Mouse (Mus musculus) G1E (cell line): ENCODE measurements around the gene Fn3krp. TPM values are rescaled to one million over a fixed set of nuclear protein-coding genes. Genes with fewer than 3 reads are reported as not detected.

ENCODE experiments used
- ATAC-seq: 2 replicates; pipeline ENCODE4 v1.8.0; 2016; ENCODE audit warnings: mild to moderate bottlenecking; ENCODE audit not compliant: insufficient number of reproducible peaks, poor library complexity, low FRiP score, severe bottlenecking; ENCODE audit errors: extremely low read depth
- DNase-seq: peaks from one replicate; pipeline ENCODE4 v3.0.0; 2012; ENCODE audit warnings: low spot score
- H3K27me3 ChIP-seq: 2 replicates; pipeline ENCODE4 v1.6.1; 2012; ENCODE audit warnings: mild to moderate bottlenecking, low read length, inconsistent platforms; ENCODE audit not compliant: insufficient read depth
- H3K36me3 ChIP-seq: replicated peaks from 2 replicates; pipeline ENCODE3; 2012; ENCODE audit warnings: mild to moderate bottlenecking, inconsistent platforms
- H3K4me1 ChIP-seq: 2 replicates; pipeline ENCODE4 v1.6.1; 2012; ENCODE audit warnings: low read depth, low read length, inconsistent platforms, mixed read lengths; ENCODE audit not compliant: insufficient read depth
- H3K4me3 ChIP-seq: 2 replicates; pipeline ENCODE4 v1.5.1; 2012; ENCODE audit warnings: low read depth, mild to moderate bottlenecking, inconsistent platforms, low read length, moderate library complexity, mixed read lengths
- H3K9me3 ChIP-seq: replicated peaks from 2 replicates; pipeline ENCODE4 v1.6.1; 2012; ENCODE audit warnings: inconsistent platforms
- CTCF ChIP-seq: IDR thresholded peaks from 2 replicates; pipeline ENCODE4 v1.5.1; 2012; ENCODE audit warnings: low read depth, low read length, inconsistent platforms, mixed read lengths
- GATA1 ChIP-seq: IDR thresholded peaks from 2 replicates; pipeline ENCODE4 v1.6.1; 2012; ENCODE audit warnings: borderline replicate concordance, low read length, inconsistent platforms, mixed read lengths
- GATA2 ChIP-seq: IDR thresholded peaks from 2 replicates; pipeline ENCODE4 v1.6.1; 2012; ENCODE audit warnings: low read depth, low read length, inconsistent platforms, borderline replicate concordance
- POLR2AphosphoS5 ChIP-seq: IDR thresholded peaks from 2 replicates; pipeline ENCODE4 v1.6.1; 2012; ENCODE audit warnings: low read depth, low read length, inconsistent platforms; ENCODE audit not compliant: insufficient replicate concordance
- TAL1 ChIP-seq: conservative IDR thresholded peaks from 2 replicates; pipeline ENCODE4 v1.6.1; 2012; ENCODE audit warnings: low read depth, low read length, inconsistent platforms, mixed read lengths
- polyA plus RNA-seq: library from polyadenylated mRNA; stranded (reverse); fragments of >175 nt; gene quantifications from 2 replicates; pipeline ENCODE4 v1.2.3, GENCODE M21; 2012
- total RNA-seq, 2 experiments: library from RNA; stranded (forward) in 1 of 2; stranded (reverse) in 1 of 2; fragments of 200-1000 nt in 1 of 2; fragments of >200 nt in 1 of 2; fragmentation: Nextera tagmentation in 1 of 2; gene quantifications; 2 replicates each; pipeline ENCODE4 v1.2.3; 2014 to 2017

The Fn3krp gene
- total and polyA plus RNA-seq, 3 experiments, result 3.1 to 21.1 (median 11.6) TPM

- H3K27me3 ChIP-seq, result peaks cover 16% of the 10 kb centered on the region
- no peak overlapping the region for H3K4me3 ChIP-seq
- no peak for DNase-seq
- H3K9me3 ChIP-seq, result no peaks in the 10 kb centered on the region
- ATAC-seq, result no peak
- H3K36me3 ChIP-seq, result no peaks in the 10 kb centered on the region
- H3K4me1 ChIP-seq, result peaks cover 2% of the 10 kb centered on the region; the same call in 1 of the 2 replicates
- TF ChIP-seq POLR2AphosphoS5 (no peak), GATA1 (no peak), GATA2 (no peak), CTCF (no peak), TAL1 (no peak)
Observed at GRCm38 (mm10) chr11:121390793-121391192, 30.4 kb upstream of the Fn3krp start.

- ATAC-seq (no peak), DNase-seq (no peak)
- TF ChIP-seq TAL1, result no peak
- TF ChIP-seq CTCF, result no peak
- TF ChIP-seq GATA1, result no peak
- TF ChIP-seq POLR2AphosphoS5, result no peak
- no peak for TF ChIP-seq GATA2
Observed at GRCm38 (mm10) chr11:121392405-121392804, 28.8 kb upstream of the Fn3krp start.

GRCm38 (mm10) chr11:121407366-121408155 is 13.6 kb upstream of the Fn3krp start:
- Histone ChIP-seq H3K27me3 (peaks cover 26% of the 10 kb centered on the region), H3K9me3 (no peaks in the 10 kb centered on the region), H3K4me1 (no peaks in the 10 kb centered on the region), H3K4me3 (no peak overlapping the region), H3K36me3 (no peaks in the 10 kb centered on the region)
- DNase-seq, result no peak
- TF ChIP-seq TAL1 (no peak), GATA2 (no peak), GATA1 (no peak), CTCF (no peak), POLR2AphosphoS5 (no peak)
- ATAC-seq, result no peak

More at GRCm38 (mm10) chr11:121392405-121392804, 28.8 kb upstream of the Fn3krp start:
- Histone ChIP-seq H3K4me1 (peaks cover 2% of the 10 kb centered on the region; the same call in 1 of the 2 replicates), H3K36me3 (no peaks in the 10 kb centered on the region), H3K9me3 (no peaks in the 10 kb centered on the region), H3K4me3 (no peak overlapping the region), H3K27me3 (peaks cover 11% of the 10 kb centered on the region; the same call in 1 of the 2 replicates)

GRCm38 (mm10) chr11:121414762-121415161 is 6.4 kb upstream of the Fn3krp start:
- no peak for DNase-seq
- Histone ChIP-seq H3K27me3 (peaks cover 17% of the 10 kb centered on the region), H3K4me1 (peaks cover 2% of the 10 kb centered on the region; the same call in 1 of the 2 replicates), H3K9me3 (no peaks in the 10 kb centered on the region), H3K4me3 (no peak overlapping the region), H3K36me3 (no peaks in the 10 kb centered on the region)
- ATAC-seq, result no peak
- TF ChIP-seq POLR2AphosphoS5, result no peak
- no peak for TF ChIP-seq TAL1
- TF ChIP-seq GATA2, result no peak
- TF ChIP-seq CTCF, result no peak
- no peak for TF ChIP-seq GATA1

- no peak for ATAC-seq
- no peak for TF ChIP-seq CTCF
- TF ChIP-seq GATA2, result no peak
- no peak for TF ChIP-seq POLR2AphosphoS5
- no peak for TF ChIP-seq GATA1
- no peak for TF ChIP-seq TAL1
Observed at GRCm38 (mm10) chr11:121415351-121415750, 5.8 kb upstream of the Fn3krp start.

GRCm38 (mm10) chr11:121417971-121418370 is 3.2 kb upstream of the Fn3krp start:
- Histone ChIP-seq H3K4me3 (no peak overlapping the region), H3K27me3 (peaks cover 14% of the 10 kb centered on the region; the same call in 1 of the 2 replicates), H3K36me3 (no peaks in the 10 kb centered on the region), H3K9me3 (no peaks in the 10 kb centered on the region), H3K4me1 (peaks cover 22% of the 10 kb centered on the region)
- ATAC-seq (no peak), DNase-seq (no peak)
- TF ChIP-seq POLR2AphosphoS5, result no peak
- no peak for TF ChIP-seq TAL1
- TF ChIP-seq GATA2, result no peak
- TF ChIP-seq CTCF, result no peak
- TF ChIP-seq GATA1, result no peak

More at GRCm38 (mm10) chr11:121415351-121415750, 5.8 kb upstream of the Fn3krp start:
- Histone ChIP-seq H3K27me3 (peaks cover 17% of the 10 kb centered on the region), H3K4me1 (peaks cover 2% of the 10 kb centered on the region; the same call in 1 of the 2 replicates), H3K36me3 (no peaks in the 10 kb centered on the region), H3K9me3 (no peaks in the 10 kb centered on the region), H3K4me3 (no peak overlapping the region)
- no peak for DNase-seq
